Mouse (Mus musculus) lung, postnatal 4 days (tissue): Measurements from ENCODE around the gene Orm1.

Source experiments
- DNase-seq, 2 experiments: peaks; one replicate each; pipeline ENCODE4 v3.0.0; 2021

Gene Orm1

GRCm38 (mm10) chr4:63356981-63357570, 12.7 kb downstream of the Orm1 start:
- DNase-seq = peak in 1 of 2 experiments; percentile 4

- DNase-seq = no peak
Measured at GRCm38 (mm10) chr4:63359861-63360260, 15.5 kb downstream of the Orm1 start.

- peak; percentile 46 to 63 for DNase-seq
Measured at GRCm38 (mm10) chr4:63362150-63362549, 17.8 kb downstream of the Orm1 start, which contains the start of gene Orm2. Gene Orm2, plus strand, starts transcription at chr4:63362449.

GRCm38 (mm10) chr4:63368577-63368976, 24.2 kb downstream of the Orm1 start:
- DNase-seq = peak; percentile 79 to 90

GRCm38 (mm10) chr4:63370897-63371296, 26.5 kb downstream of the Orm1 start:
- DNase-seq = no peak

GRCm38 (mm10) chr4:63371890-63372289, 27.5 kb downstream of the Orm1 start:
- peak in 1 of 2 experiments; percentile 51 for DNase-seq

- DNase-seq = no peak
Measured at GRCm38 (mm10) chr4:63373404-63373803, 29.0 kb downstream of the Orm1 start.

- no peak for DNase-seq
Measured at GRCm38 (mm10) chr4:63374331-63374730, 30.0 kb downstream of the Orm1 start.

- peak in 1 of 2 experiments; percentile 55 for DNase-seq
Measured at GRCm38 (mm10) chr4:63375367-63375766, 31.0 kb downstream of the Orm1 start.

- DNase-seq = no peak
Measured at GRCm38 (mm10) chr4:63377483-63377882, 33.1 kb downstream of the Orm1 start.

- no peak for DNase-seq
Measured at GRCm38 (mm10) chr4:63382676-63383369, 38.5 kb downstream of the Orm1 start.

- DNase-seq = no peak
Measured at GRCm38 (mm10) chr4:63383474-63383873, 39.1 kb downstream of the Orm1 start.

GRCm38 (mm10) chr4:63384262-63384661, 39.9 kb downstream of the Orm1 start:
- no peak for DNase-seq

- DNase-seq = no peak
Measured at GRCm38 (mm10) chr4:63385253-63385652, 40.9 kb downstream of the Orm1 start.

GRCm38 (mm10) chr4:63385784-63386183, 41.4 kb downstream of the Orm1 start:
- DNase-seq = peak in 1 of 2 experiments; percentile 59

GRCm38 (mm10) chr4:63388029-63388428, 43.7 kb downstream of the Orm1 start:
- no peak for DNase-seq

GRCm38 (mm10) chr4:63389121-63389886, 44.9 kb downstream of the Orm1 start:
- DNase-seq = no peak

GRCm38 (mm10) chr4:63389887-63390528, 45.6 kb downstream of the Orm1 start:
- no peak for DNase-seq

GRCm38 (mm10) chr4:63391322-63391721, 47.0 kb downstream of the Orm1 start:
- DNase-seq = peak; percentile 62 to 66
